Mouse (Mus musculus): Measurements from ENCODE around the gene Efna5.

GRCm38 (mm10) chr17:62851268-62851667 lies 29.8 kb downstream of the Efna5 start:
- TF ChIP-seq CTCF (IDR thresholded peaks at IDR 0.05; ENCODE audit: borderline replicate concordance, extremely low read depth, insufficient read depth, insufficient read length) = no peak
- TF ChIP-seq POLR2A (IDR thresholded peaks at IDR 0.05; ENCODE audit: borderline replicate concordance, extremely low read depth, insufficient read depth, insufficient read length, poor library complexity, severe bottlenecking) = no peak

Data from brain, embryonic 14.5 days (tissue).